Mouse (Mus musculus): ENCODE results near the gene Myo6. TPM values are rescaled to one million over a fixed set of nuclear protein-coding genes. Genes with fewer than 3 reads are reported as not detected.

The Myo6 gene
- total and polyA plus RNA-seq, 2 experiments from 2014 or later, result 19.9 to 31.7 TPM

DNA sequence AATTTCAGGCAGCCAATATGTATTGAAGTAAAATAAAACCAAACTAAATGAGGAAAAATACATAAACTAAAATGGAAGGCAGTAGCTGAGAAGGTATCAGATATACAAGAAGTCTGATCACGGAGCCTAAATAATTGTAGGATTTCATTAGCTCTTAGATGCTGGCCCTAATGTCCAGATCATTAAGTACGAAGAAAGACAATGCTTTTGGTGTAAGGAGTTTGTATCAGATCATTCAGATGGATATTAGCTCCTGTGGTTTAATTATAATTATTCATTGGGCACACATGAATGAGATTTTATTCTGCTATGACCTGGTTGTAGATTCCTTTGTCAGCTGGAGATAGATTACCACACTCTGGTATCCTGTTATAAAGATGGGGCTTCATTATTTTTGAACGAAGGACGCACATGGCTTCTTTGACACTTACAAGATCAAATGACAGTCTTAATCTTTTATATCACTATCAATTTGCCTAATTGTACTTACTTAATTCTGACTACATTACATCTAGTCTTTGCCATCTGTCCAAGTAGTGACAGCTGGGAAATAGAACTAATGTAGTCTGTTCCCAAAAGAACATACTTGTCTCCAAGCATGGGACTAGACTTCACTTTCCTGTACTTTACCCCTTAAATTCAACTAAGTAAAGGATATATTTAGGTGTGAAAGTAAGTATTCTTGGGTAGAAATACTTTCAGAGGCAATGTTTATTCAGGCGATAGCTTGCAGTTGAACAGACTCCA lies 61.9 kb downstream of the Myo6 start:
- no peaks in the 10 kb centered on the region for H3K36me3 ChIP-seq (ENCODE audit: insufficient read depth)
- no peak overlapping the region for H3K9ac ChIP-seq
- no peaks in the 10 kb centered on the region for H3K9me3 ChIP-seq (ENCODE audit: low read length)
- H3K27me3 ChIP-seq (ENCODE audit: insufficient read depth, low read length), result no peaks in the 10 kb centered on the region
- ATAC-seq (peak; percentile 59; the same call in 1 of the 2 replicates), DNase-seq (no peak)
- no peak overlapping the region for H3K4me2 ChIP-seq (ENCODE audit: low read depth)
- H3K4me1 ChIP-seq (ENCODE audit: insufficient read depth), result no peaks in the 10 kb centered on the region
- no peak overlapping the region for H3K27ac ChIP-seq (ENCODE audit: low read depth, low read length)
- WGBS, result 26% methylated on average over 5 of the region's 5 CpGs
- H3K4me3 ChIP-seq (ENCODE audit: low read depth, low read length), result no peak overlapping the region
- TF ChIP-seq CTCF (IDR thresholded peaks at IDR 0.05; ENCODE audit: low read depth), result no peak

DNA sequence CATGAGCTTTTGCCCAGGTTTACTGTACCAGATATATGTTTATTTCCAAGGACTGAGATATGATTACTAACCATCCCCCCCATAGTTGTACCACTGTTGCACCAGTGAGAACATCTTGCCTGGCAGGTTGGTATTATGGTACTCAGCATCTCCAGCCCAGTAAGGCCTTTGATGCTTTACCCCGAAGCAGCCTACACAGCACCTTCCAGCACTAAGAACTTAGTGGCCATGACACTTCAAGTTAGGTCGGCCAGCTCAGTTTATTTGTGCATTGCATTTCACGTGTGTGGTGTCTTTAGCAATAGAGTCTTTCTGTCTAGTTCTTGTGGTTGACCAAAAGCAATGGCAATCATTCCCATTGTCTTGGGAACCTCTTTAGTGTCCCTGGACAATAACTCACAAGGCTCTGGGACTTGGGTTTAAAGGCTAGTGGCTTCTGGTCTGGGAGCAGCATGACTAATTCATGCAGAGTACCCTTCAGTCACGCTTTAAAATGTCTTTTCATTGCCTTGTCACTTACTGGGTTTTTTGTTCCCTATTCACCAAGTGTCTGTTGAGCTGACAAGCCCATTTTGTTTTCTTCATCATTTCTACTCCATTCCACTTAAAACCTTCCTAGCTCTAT lies 69.1 kb downstream of the Myo6 start:
- no peaks in the 10 kb centered on the region for H3K4me1 ChIP-seq (ENCODE audit: insufficient read depth)
- TF ChIP-seq CTCF (IDR thresholded peaks at IDR 0.05; ENCODE audit: low read depth), result no peak

GRCm38 (mm10) chr9:80237184-80237799 lies 72.5 kb downstream of the Myo6 start:
- DNase-seq (no peak), ATAC-seq (no peak)
- Histone ChIP-seq H3K9ac (no peak overlapping the region), H3K4me1 (ENCODE audit: insufficient read depth) (no peaks in the 10 kb centered on the region), H3K9me3 (ENCODE audit: low read length) (0 out of 2 replicates have a peak, but pooled peaks cover 5% of the 10 kb centered on the region), H3K36me3 (ENCODE audit: insufficient read depth) (no peaks in the 10 kb centered on the region), H3K27ac (ENCODE audit: low read depth, low read length) (no peak overlapping the region), H3K27me3 (ENCODE audit: insufficient read depth, low read length) (no peaks in the 10 kb centered on the region), H3K4me3 (ENCODE audit: low read depth, low read length) (no peak overlapping the region), H3K4me2 (ENCODE audit: low read depth) (no peak overlapping the region)
- no peak for TF ChIP-seq CTCF (IDR thresholded peaks at IDR 0.05; ENCODE audit: low read depth)
- WGBS, result 79% methylated on average over 1 of the region's 1 CpGs

More for the DNA sequence above, 69.1 kb downstream of the Myo6 start:
- no peak for DNase-seq
- H3K4me3 ChIP-seq (ENCODE audit: low read depth, low read length), result no peak overlapping the region
- no peaks in the 10 kb centered on the region for H3K9me3 ChIP-seq (ENCODE audit: low read length)
- no peaks in the 10 kb centered on the region for H3K27me3 ChIP-seq (ENCODE audit: insufficient read depth, low read length)
- no peaks in the 10 kb centered on the region for H3K36me3 ChIP-seq (ENCODE audit: insufficient read depth)
- 50% methylated on average over 4 of the region's 4 CpGs for WGBS
- no peak for ATAC-seq
- no peak overlapping the region for H3K27ac ChIP-seq (ENCODE audit: low read depth, low read length)
- H3K4me2 ChIP-seq (ENCODE audit: low read depth), result no peak overlapping the region
- no peak overlapping the region for H3K9ac ChIP-seq

DNA sequence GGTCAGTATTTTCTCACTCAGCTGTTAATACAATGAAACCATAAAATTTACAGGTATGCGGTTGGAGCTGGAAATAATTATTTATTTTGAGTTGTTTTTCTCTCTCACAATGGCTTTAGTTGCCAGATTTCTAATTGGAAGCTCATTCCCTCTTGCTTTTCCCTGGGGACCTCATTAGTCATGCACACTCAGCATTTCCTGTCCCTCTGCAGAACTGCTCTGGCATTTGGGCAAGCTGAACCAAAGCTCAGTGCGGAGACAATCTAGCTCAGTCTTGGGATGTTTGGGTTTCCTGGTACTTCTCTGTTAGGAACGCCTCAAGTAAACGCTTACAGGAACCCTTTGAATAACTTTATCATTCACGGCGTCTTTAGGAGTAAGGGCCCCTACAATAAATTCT lies 76.9 kb downstream of the Myo6 start:
- no peak overlapping the region for H3K9ac ChIP-seq
- no peaks in the 10 kb centered on the region for H3K27me3 ChIP-seq (ENCODE audit: insufficient read depth, low read length)
- no peak overlapping the region for H3K27ac ChIP-seq (ENCODE audit: low read depth, low read length)
- DNase-seq, result no peak
- H3K9me3 ChIP-seq (ENCODE audit: low read length), result 0 out of 2 replicates have a peak, but pooled peaks cover 5% of the 10 kb centered on the region
- no peak for ATAC-seq
- 83% methylated on average over 6 of the region's 6 CpGs for WGBS
- H3K4me2 ChIP-seq (ENCODE audit: low read depth), result no peak overlapping the region
- H3K4me1 ChIP-seq (ENCODE audit: insufficient read depth), result no peaks in the 10 kb centered on the region
- no peaks in the 10 kb centered on the region for H3K36me3 ChIP-seq (ENCODE audit: insufficient read depth)
- no peak for TF ChIP-seq CTCF (IDR thresholded peaks at IDR 0.05; ENCODE audit: low read depth)
- no peak overlapping the region for H3K4me3 ChIP-seq (ENCODE audit: low read depth, low read length)

DNA sequence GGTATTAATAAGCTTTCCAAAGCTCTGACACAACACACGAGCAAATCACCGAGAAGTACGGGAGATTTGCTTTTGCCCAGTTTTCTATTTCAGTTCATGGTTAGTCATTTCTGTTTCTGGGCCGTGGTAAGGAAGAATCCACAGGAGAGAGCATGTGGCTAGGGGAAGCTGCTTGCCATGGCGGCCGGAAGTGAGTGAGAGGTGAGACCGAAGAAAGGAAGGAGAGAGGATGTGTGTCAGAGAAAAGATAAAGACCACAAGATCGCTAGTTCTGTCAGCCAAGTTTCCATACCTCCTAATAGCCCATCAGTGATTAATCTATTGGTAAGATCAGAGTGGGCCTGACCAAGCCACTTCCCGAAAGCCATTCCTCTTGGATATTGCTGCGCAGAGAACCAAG lies 87.3 kb downstream of the Myo6 start:
- H3K9ac ChIP-seq, result no peak overlapping the region
- no peaks in the 10 kb centered on the region for H3K4me1 ChIP-seq (ENCODE audit: insufficient read depth)
- ATAC-seq (no peak), DNase-seq (no peak)
- H3K9me3 ChIP-seq (ENCODE audit: low read length), result no peaks in the 10 kb centered on the region
- H3K4me2 ChIP-seq (ENCODE audit: low read depth), result no peak overlapping the region
- no peaks in the 10 kb centered on the region for H3K27me3 ChIP-seq (ENCODE audit: insufficient read depth, low read length)
- no peak overlapping the region for H3K27ac ChIP-seq (ENCODE audit: low read depth, low read length)
- no peak overlapping the region for H3K4me3 ChIP-seq (ENCODE audit: low read depth, low read length)
- 93% methylated on average over 10 of the region's 10 CpGs for WGBS
- TF ChIP-seq CTCF (IDR thresholded peaks at IDR 0.05; ENCODE audit: low read depth), result no peak
- H3K36me3 ChIP-seq (ENCODE audit: insufficient read depth), result no peaks in the 10 kb centered on the region; the same call in 1 of the 2 replicates

DNA sequence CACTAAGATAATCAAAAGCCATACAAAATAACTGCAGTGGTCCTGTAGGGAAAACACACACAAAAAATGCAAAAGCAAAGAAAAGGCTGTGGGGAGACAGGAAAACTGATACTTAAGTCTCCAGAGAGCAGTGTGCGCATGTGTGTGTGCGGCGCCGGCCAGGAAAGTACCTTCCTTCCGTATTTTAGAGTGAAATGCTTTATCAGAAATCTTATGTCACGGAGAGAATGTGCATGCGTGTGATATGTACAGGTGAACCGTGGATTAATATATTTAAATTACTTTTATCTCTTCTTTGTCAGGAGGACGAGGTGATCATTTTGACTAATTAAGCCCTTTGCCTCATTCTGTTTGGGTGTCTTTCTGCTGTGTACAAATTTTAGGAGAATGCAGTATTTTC lies 88.4 kb downstream of the Myo6 start:
- no peaks in the 10 kb centered on the region for H3K4me1 ChIP-seq (ENCODE audit: insufficient read depth)
- H3K27me3 ChIP-seq (ENCODE audit: insufficient read depth, low read length), result no peaks in the 10 kb centered on the region; the same call in 1 of the 2 replicates
- no peaks in the 10 kb centered on the region for H3K9me3 ChIP-seq (ENCODE audit: low read length)
- H3K4me2 ChIP-seq (ENCODE audit: low read depth), result no peak overlapping the region
- H3K4me3 ChIP-seq (ENCODE audit: low read depth, low read length), result no peak overlapping the region
- H3K9ac ChIP-seq, result no peak overlapping the region
- TF ChIP-seq CTCF (IDR thresholded peaks at IDR 0.05; ENCODE audit: low read depth), result no peak
- DNase-seq (no peak), ATAC-seq (no peak)
- no peak overlapping the region for H3K27ac ChIP-seq (ENCODE audit: low read depth, low read length)
- H3K36me3 ChIP-seq (ENCODE audit: insufficient read depth), result no peaks in the 10 kb centered on the region; the same call in 1 of the 2 replicates
- 92% methylated on average over 9 of the region's 9 CpGs for WGBS

- H3K4me1 ChIP-seq (ENCODE audit: insufficient read depth), result no peaks in the 10 kb centered on the region
- H3K9me3 ChIP-seq (ENCODE audit: low read length), result no peaks in the 10 kb centered on the region
- H3K4me3 ChIP-seq (ENCODE audit: low read depth, low read length), result no peak overlapping the region
- no peaks in the 10 kb centered on the region; the same call in 1 of the 2 replicates for H3K36me3 ChIP-seq (ENCODE audit: insufficient read depth)
- no peak for TF ChIP-seq CTCF (IDR thresholded peaks at IDR 0.05; ENCODE audit: low read depth)
- ATAC-seq (no peak), DNase-seq (no peak)
- H3K9ac ChIP-seq, result no peak overlapping the region
- 86% methylated on average over 2 of the region's 2 CpGs for WGBS
- H3K4me2 ChIP-seq (ENCODE audit: low read depth), result no peak overlapping the region
- no peaks in the 10 kb centered on the region; the same call in 1 of the 2 replicates for H3K27me3 ChIP-seq (ENCODE audit: insufficient read depth, low read length)
- H3K27ac ChIP-seq (ENCODE audit: low read depth, low read length), result no peak overlapping the region
These were observed 91.7 kb downstream of the Myo6 start for GRCm38 (mm10) chr9:80256561-80256960.

All from forebrain, postnatal 0 days (tissue).